Mouse (Mus musculus) ES-Bruce4 (cell line): ENCODE measurements around the gene 4930415O20Rik. TPM values are rescaled to one million over a fixed set of nuclear protein-coding genes. Genes with fewer than 3 reads are reported as not detected.

Source experiments
- H3K27ac ChIP-seq: 2 replicates; pipeline ENCODE4 v1.5.1; 2012; ENCODE audit warnings: low read length, inconsistent platforms; ENCODE audit not compliant: insufficient read depth
- H3K27me3 ChIP-seq: 2 replicates; pipeline ENCODE4 v1.6.1; 2012; ENCODE audit warnings: mild to moderate bottlenecking, low read length, inconsistent platforms; ENCODE audit not compliant: control insufficient read depth, poor library complexity, insufficient read depth, severe bottlenecking
- H3K36me3 ChIP-seq: 2 replicates; pipeline ENCODE4 v1.6.1; 2012; ENCODE audit warnings: inconsistent platforms, mild to moderate bottlenecking, low read length, moderate library complexity; ENCODE audit not compliant: control insufficient read depth, poor library complexity, insufficient read depth, severe bottlenecking
- H3K4me1 ChIP-seq: one replicate; pipeline ENCODE4 v1.8.1; 2011; ENCODE audit warnings: low read length; ENCODE audit not compliant: control insufficient read depth, insufficient read depth
- H3K4me3 ChIP-seq: 2 replicates; pipeline ENCODE4 v1.5.1; 2011; ENCODE audit warnings: low read depth, mild to moderate bottlenecking, low read length
- H3K9ac ChIP-seq: 2 replicates; pipeline ENCODE4 v1.6.1; 2012; ENCODE audit warnings: low read depth, mild to moderate bottlenecking, inconsistent platforms; ENCODE audit not compliant: poor library complexity, severe bottlenecking
- H3K9me3 ChIP-seq: replicated peaks from 2 replicates; pipeline ENCODE4 v1.6.1; 2012; ENCODE audit warnings: mild to moderate bottlenecking, low read length, inconsistent platforms; ENCODE audit not compliant: control insufficient read depth, poor library complexity, insufficient read depth, severe bottlenecking
- CTCF ChIP-seq: IDR thresholded peaks from one replicate; pipeline ENCODE4 v1.8.1; 2011; ENCODE audit warnings: low read depth, low read length
- EP300 ChIP-seq: IDR thresholded peaks from 2 replicates; pipeline ENCODE4 v1.6.1; 2011; ENCODE audit warnings: low read depth, low read length; ENCODE audit not compliant: insufficient read depth
- POLR2A ChIP-seq: IDR thresholded peaks from one replicate; pipeline ENCODE4 v1.8.1; 2011; ENCODE audit warnings: low read length; ENCODE audit not compliant: insufficient read depth
- polyA plus RNA-seq: library from polyadenylated mRNA; stranded (reverse); fragments of >200 nt; gene quantifications from 2 replicates; pipeline ENCODE4 v1.2.4, GENCODE M21; 2011; ENCODE audit warnings: low read depth; ENCODE audit not compliant: missing spikeins, insufficient read depth, insufficient read length

4930415O20Rik gene
- polyA plus RNA-seq, 1 experiment = 2.6 TPM

DNA sequence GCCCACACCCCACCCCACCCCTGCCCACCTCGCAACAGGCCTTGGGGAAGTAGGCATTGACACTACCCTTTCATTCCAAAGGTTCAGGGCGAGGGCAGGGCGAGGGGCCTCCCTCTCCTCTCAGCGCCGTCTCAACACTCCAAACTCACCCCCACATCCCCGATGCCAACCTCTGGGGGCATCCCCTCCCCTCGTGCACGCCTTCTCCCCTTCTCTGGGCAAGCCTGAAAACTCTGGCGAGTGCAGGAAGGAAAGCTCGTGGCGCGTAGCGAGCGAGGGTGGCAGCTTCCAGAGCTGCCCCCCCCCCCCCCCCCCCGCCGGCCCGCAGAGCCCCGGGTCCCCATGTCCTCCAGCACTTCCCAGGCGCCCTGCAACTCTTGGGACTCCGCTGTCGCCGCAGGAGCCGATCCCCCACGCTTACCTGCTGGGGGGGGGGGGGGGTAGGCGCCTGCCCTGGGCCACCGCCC lies 38.0 kb downstream of the 4930415O20Rik start:
- Histone ChIP-seq H3K27me3 (peaks cover 10% of the 10 kb centered on the region), H3K9ac (peak overlapping the region; percentile 85), H3K9me3 (no peaks in the 10 kb centered on the region), H3K4me3 (peak overlapping the region; percentile 79), H3K4me1 (no peaks in the 10 kb centered on the region), H3K36me3 (no peaks in the 10 kb centered on the region), H3K27ac (no peak overlapping the region)
- TF ChIP-seq CTCF (no peak), EP300 (no peak), POLR2A (no peak)

DNA sequence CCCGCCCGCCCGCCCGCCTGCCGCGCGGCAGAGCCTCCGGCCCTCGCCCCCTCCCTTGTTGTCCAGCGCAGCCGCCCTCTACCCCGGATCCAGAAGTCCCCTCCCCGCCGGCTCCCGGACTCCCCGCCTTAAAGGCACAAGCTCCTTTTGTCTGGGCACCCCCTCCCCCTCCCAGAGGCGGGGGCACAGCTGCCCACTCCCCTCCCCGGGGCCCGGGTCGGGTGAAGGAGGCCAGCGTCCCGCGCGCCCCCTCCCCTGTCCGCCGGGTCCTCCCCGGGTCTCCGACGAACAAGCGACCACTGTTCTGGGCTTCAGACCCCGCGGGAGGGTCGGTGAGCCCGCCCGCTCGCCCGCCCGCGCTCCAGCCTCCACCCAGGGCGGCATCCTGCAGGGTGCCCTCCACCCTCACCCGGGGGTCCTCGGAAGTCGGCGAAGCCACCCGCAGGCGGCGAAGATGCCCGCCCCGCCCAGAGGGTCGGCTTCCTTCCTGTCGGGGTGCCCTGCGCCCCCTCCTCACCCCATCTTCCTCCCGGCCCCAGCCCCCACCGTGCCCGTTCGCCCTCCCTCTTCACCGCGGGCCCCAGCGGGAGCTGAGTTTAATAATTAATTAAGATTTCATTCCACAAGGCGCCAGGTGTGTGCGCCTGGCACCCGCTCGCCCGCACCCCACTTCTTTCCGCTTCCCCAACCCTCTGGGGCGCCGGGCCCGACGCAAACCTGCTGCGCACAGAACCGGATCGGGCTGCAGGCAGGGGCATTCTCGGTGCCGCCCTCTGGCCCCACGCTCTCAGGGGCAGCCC lies 38.7 kb downstream of the 4930415O20Rik start, which contains the start of gene Adcy6:
Adcy6 (minus strand) TSS at position 746 of the 800 bp plus-strand sequence.
- Histone ChIP-seq H3K9me3 (no peaks in the 10 kb centered on the region), H3K4me3 (peak within 1 kb of the TSS; percentile 79), H3K27me3 (peaks cover 10% of the 10 kb centered on the region), H3K9ac (peak within 1 kb of the TSS; percentile 85), H3K4me1 (no peaks in the 10 kb centered on the region), H3K36me3 (no peaks in the 10 kb centered on the region), H3K27ac (no peak within 1 kb of the TSS)
- TF ChIP-seq CTCF (no peak), EP300 (no peak), POLR2A (no peak)

DNA sequence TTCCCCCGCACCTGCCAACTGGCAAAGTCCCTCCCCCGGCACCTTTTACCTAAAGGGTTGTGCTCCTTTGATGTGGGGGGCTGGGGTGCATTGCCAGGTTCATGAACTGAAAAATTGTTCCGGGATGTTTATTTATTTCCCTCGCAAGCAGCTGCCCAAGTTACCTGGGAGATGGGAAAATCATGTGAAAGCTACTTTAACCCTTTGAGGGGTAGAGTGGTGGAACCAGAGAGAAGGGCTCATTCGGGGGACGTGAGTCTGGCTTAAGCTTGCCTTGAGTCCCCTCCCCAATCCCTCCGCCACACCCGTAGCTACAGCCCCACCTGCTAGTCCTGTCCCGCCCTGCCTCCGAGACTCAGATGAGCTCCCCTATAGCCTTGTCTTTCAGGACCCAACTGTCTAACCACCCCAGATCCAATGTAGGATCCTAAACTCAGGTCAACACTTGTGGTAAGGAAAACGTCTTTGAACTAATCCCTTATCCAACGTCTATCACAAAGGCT lies 39.4 kb downstream of the 4930415O20Rik start:
- peak overlapping the region; percentile 76 for H3K4me3 ChIP-seq
- TF ChIP-seq CTCF (no peak), EP300 (0 out of 2 replicates have a peak, but pooled peaks have one; percentile 24)
- no peaks in the 10 kb centered on the region for H3K9me3 ChIP-seq
- no peaks in the 10 kb centered on the region for H3K4me1 ChIP-seq
- no peak overlapping the region for H3K27ac ChIP-seq
- H3K27me3 ChIP-seq = peaks cover 10% of the 10 kb centered on the region
- H3K36me3 ChIP-seq = no peaks in the 10 kb centered on the region
- H3K9ac ChIP-seq = peak overlapping the region; percentile 85

DNA sequence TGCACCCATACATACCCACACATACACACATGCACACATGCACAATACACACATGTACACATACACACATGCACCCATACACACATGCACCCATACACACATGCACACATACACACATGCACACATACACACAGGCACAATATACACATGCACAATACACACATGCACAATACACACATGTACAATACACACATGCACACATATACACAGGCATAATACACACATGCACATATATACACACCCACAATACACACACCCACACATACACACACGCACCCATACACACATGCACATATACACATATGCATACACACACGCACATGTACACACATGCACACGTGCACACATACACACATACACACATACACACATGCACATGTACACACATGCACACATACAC lies 41.4 kb downstream of the 4930415O20Rik start:
- Histone ChIP-seq H3K36me3 (no peaks in the 10 kb centered on the region), H3K27me3 (peaks cover 10% of the 10 kb centered on the region), H3K27ac (no peak overlapping the region), H3K9ac (no peak overlapping the region), H3K4me1 (peaks cover 2% of the 10 kb centered on the region), H3K9me3 (no peaks in the 10 kb centered on the region), H3K4me3 (no peak overlapping the region)
- no peak for TF ChIP-seq CTCF
- TF ChIP-seq POLR2A = no peak
- TF ChIP-seq EP300 = no peak

DNA sequence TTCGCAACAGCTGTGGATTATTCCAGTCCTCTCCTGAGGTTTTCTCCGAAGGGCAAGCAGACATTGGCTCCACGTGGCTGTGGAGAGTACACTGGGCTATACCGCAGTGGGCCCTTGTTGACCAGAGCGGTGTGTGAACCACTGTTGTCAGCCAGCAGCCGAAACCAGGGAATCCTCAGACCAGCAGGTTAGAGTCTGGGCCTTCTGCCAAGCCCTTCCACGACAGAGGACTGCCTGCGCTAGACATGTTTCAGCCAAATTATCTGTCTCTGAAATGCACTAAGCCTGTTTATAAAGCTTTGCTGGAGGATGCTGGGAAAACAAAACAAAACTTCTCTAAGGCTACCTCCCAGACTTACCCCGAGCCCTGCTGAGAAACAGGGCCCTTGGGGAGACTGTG lies 43.7 kb downstream of the 4930415O20Rik start:
- no peak for TF ChIP-seq CTCF
- TF ChIP-seq POLR2A = no peak
- no peak for TF ChIP-seq EP300
- Histone ChIP-seq H3K4me1 (peaks cover 2% of the 10 kb centered on the region), H3K9ac (no peak overlapping the region), H3K36me3 (no peaks in the 10 kb centered on the region), H3K27ac (no peak overlapping the region), H3K9me3 (no peaks in the 10 kb centered on the region), H3K4me3 (no peak overlapping the region), H3K27me3 (peaks cover 4% of the 10 kb centered on the region)

DNA sequence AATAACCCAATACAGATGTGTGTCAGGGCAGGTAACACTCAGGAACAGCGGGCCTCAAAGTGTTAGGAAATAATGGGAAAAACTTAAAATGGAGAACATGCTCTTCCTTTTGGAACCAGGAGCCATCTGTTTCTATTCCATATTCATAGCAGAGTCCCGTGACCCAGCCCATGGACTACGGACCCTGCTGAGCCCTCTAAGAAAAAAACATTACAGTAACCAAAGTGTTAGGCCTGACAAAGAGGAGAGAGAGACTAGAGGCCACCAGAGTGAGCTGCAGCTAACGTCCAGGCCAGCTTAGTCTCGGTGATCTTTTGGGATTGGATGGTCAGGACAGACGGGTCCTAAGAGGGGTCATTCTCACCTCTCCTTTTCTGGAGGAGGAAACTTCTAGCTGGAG lies 44.2 kb downstream of the 4930415O20Rik start:
- no peaks in the 10 kb centered on the region; the same call in 1 of the 2 replicates for H3K27me3 ChIP-seq
- no peak overlapping the region for H3K27ac ChIP-seq
- no peak overlapping the region for H3K4me3 ChIP-seq
- TF ChIP-seq EP300 (no peak), CTCF (no peak), POLR2A (no peak)
- no peaks in the 10 kb centered on the region for H3K9me3 ChIP-seq
- peaks cover 2% of the 10 kb centered on the region for H3K4me1 ChIP-seq
- no peak overlapping the region for H3K9ac ChIP-seq
- no peaks in the 10 kb centered on the region for H3K36me3 ChIP-seq
